Mouse (Mus musculus): Measurements from ENCODE around the gene Slc34a1. TPM values are rescaled to one million over a fixed set of nuclear protein-coding genes. Genes with fewer than 3 reads are reported as not detected.
"Not testable (repeated sequence)": the region's sequence is repeated elsewhere in the genome, so short reads cannot be mapped to it uniquely, and the experiment has no call there.

Gene Slc34a1
- polyA plus RNA-seq, 1 experiment from 2014 or later: not detected

- H3K9ac ChIP-seq: no peak overlapping the region
- no peak overlapping the region for H3K4me3 ChIP-seq
- no peak overlapping the region for H3K27ac ChIP-seq (replicated peaks)
- no peak overlapping the region for H3K4me2 ChIP-seq
- ATAC-seq (ENCODE audit: low read depth): no peak
- H3K4me1 ChIP-seq (replicated peaks): no peaks in the 10 kb centered on the region
- no peaks in the 10 kb centered on the region for H3K36me3 ChIP-seq
- H3K9me3 ChIP-seq: no peaks in the 10 kb centered on the region; the same call in 1 of the 2 replicates
- whole genome bisulfite sequencing: 78% methylated on average over 12 of the region's 12 CpGs
- H3K27me3 ChIP-seq: peaks cover 5% of the 10 kb centered on the region; the same call in 1 of the 2 replicates
Observed at GRCm38 (mm10) chr13:55429226-55429888, 31.4 kb downstream of the Slc34a1 start.

GRCm38 (mm10) chr13:55430566-55430965 lies 32.6 kb downstream of the Slc34a1 start:
- 74% methylated on average over 2 of the region's 2 CpGs for WGBS
- H3K27ac ChIP-seq (replicated peaks): no peak overlapping the region

GRCm38 (mm10) chr13:55431889-55432685 lies 34.1 kb downstream of the Slc34a1 start:
- WGBS: 74% methylated on average over 10 of the region's 10 CpGs
- ATAC-seq (ENCODE audit: low read depth): no peak
- no peak overlapping the region for H3K4me3 ChIP-seq
- H3K27me3 ChIP-seq: no peaks in the 10 kb centered on the region
- H3K4me2 ChIP-seq: no peak overlapping the region
- no peak overlapping the region for H3K27ac ChIP-seq (replicated peaks)
- H3K9ac ChIP-seq: no peak overlapping the region
- H3K36me3 ChIP-seq: no peaks in the 10 kb centered on the region
- H3K9me3 ChIP-seq: no peaks in the 10 kb centered on the region; the same call in 1 of the 2 replicates
- no peaks in the 10 kb centered on the region for H3K4me1 ChIP-seq (replicated peaks)

More at GRCm38 (mm10) chr13:55430566-55430965, 32.6 kb downstream of the Slc34a1 start:
- Histone ChIP-seq H3K4me1 (replicated peaks) (no peaks in the 10 kb centered on the region), H3K9me3 (no peaks in the 10 kb centered on the region; the same call in 1 of the 2 replicates), H3K4me2 (no peak overlapping the region), H3K36me3 (no peaks in the 10 kb centered on the region), H3K4me3 (no peak overlapping the region), H3K27me3 (peaks cover 5% of the 10 kb centered on the region; the same call in 1 of the 2 replicates), H3K9ac (no peak overlapping the region)
- ATAC-seq (ENCODE audit: low read depth): no peak

DNA sequence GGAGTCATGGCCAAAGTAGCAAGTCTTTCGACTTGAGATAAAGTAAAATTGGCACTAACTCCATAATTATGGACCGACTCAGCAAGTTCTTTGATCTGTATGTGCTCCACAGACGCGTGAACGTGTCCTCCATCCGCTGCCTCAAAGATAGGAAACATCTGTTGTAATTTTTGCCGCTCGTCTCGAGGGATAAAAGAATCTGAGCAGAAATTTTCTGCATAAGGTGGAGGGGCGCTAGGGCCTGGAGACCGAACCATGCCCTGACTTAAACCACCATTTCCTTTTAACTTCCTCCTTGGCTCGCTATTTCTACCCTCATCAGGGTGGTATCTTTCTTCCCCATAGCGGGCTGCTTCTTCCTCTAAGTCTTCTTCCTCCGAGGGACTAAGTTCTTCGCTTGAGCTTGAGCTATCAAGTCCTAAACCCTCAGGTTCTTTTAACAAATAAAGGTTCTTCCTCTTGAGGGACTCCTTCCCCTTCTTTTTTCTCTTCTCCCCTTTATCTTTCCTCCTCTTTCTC lies 39.2 kb downstream of the Slc34a1 start:
- ATAC-seq (ENCODE audit: low read depth); H3K4me1 ChIP-seq (replicated peaks); H3K27ac ChIP-seq (replicated peaks); H3K9me3 ChIP-seq; H3K36me3 ChIP-seq; H3K4me3 ChIP-seq; H3K27me3 ChIP-seq; H3K9ac ChIP-seq; H3K4me2 ChIP-seq: not testable (repeated sequence)
- WGBS: 91% methylated on average over 15 of the region's 15 CpGs

DNA sequence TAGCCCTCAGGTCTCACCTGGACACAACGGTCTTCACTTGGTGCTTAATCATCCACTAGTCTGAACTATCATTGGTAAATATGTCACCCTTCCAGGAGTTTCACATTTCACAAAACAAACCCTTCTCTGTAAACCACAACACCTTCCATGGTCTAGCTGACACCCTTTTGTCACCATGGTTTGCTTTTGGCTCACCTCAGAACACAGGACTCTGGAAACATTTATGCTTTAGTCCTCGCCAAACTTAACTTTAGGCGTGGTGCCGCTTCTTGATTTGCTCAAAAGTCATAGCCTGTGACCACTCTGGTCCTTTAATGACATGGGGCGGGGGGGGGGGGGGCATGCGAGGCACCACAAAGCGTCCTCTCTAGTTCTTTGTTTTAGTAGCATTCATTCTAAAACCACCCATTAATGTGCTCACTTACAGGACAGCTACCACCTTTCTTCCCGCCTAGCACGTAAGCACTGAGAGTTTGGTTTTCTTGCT lies 45.9 kb downstream of the Slc34a1 start:
- Histone ChIP-seq H3K9ac (peak overlapping the region; percentile 76), H3K4me2 (peak overlapping the region; percentile 84), H3K4me3 (peak overlapping the region; percentile 90), H3K4me1 (replicated peaks) (peaks cover 37% of the 10 kb centered on the region), H3K36me3 (no peaks in the 10 kb centered on the region), H3K27me3 (no peaks in the 10 kb centered on the region), H3K27ac (replicated peaks) (peak overlapping the region; percentile 94), H3K9me3 (no peaks in the 10 kb centered on the region)
- WGBS: 34% methylated on average over 9 of the region's 9 CpGs
- ATAC-seq (ENCODE audit: low read depth): no peak

GRCm38 (mm10) chr13:55444286-55444936 lies 46.4 kb downstream of the Slc34a1 start:
- H3K36me3 ChIP-seq: 0 out of 2 replicates have a peak, but pooled peaks cover 1% of the 10 kb centered on the region
- peak overlapping the region; percentile 94 for H3K27ac ChIP-seq (replicated peaks)
- no peaks in the 10 kb centered on the region for H3K27me3 ChIP-seq
- H3K4me2 ChIP-seq: peak overlapping the region; percentile 84
- no peaks in the 10 kb centered on the region for H3K9me3 ChIP-seq
- H3K9ac ChIP-seq: peak overlapping the region; percentile 76
- peak overlapping the region; percentile 90 for H3K4me3 ChIP-seq
- ATAC-seq (ENCODE audit: low read depth): peak; percentile 80
- H3K4me1 ChIP-seq (replicated peaks): peaks cover 37% of the 10 kb centered on the region
- WGBS: 1% methylated on average over 33 of the region's 33 CpGs

DNA sequence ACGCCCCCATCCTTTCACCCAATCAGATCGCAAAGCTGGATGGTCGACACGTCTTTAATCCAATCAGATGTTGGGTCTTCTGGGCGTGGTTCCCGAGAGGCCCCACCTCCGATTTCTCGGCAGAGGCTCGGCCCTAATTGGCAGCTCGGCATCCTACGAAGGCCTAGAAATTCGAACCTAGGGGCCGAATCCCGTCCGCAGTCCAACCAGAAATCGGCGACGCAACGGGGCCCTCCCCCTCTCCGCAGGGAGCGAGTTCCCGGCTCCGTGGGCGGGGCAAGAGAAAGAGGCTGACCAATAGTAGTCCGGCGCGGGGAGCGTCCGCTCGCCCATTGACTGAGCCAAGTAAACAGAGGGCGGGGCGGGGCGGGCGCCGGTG lies 46.9 kb downstream of the Slc34a1 start, which contains the start of gene Grk6:
Grk6 (plus strand) TSS at position 136 of the 379 bp plus-strand sequence.
- WGBS: under 1% methylated on average over 34 of the region's 35 CpGs
- Histone ChIP-seq H3K27ac (replicated peaks) (peak within 1 kb of the TSS; percentile 94), H3K4me2 (peak within 1 kb of the TSS; percentile 84), H3K4me3 (peak within 1 kb of the TSS; percentile 90), H3K9me3 (no peaks in the 10 kb centered on the region), H3K36me3 (peaks cover 7% of the 10 kb centered on the region), H3K27me3 (no peaks in the 10 kb centered on the region), H3K9ac (peak within 1 kb of the TSS; percentile 95), H3K4me1 (replicated peaks) (peaks cover 37% of the 10 kb centered on the region)
- ATAC-seq (ENCODE audit: low read depth): peak; percentile 97

- H3K4me3 ChIP-seq: peak overlapping the region; percentile 90
- H3K27me3 ChIP-seq: no peaks in the 10 kb centered on the region
- ATAC-seq (ENCODE audit: low read depth): peak; percentile 49
- H3K9ac ChIP-seq: peak overlapping the region; percentile 95
- peaks cover 13% of the 10 kb centered on the region for H3K36me3 ChIP-seq
- peaks cover 37% of the 10 kb centered on the region for H3K4me1 ChIP-seq (replicated peaks)
- H3K4me2 ChIP-seq: peak overlapping the region; percentile 84
- under 1% methylated on average over 59 of the region's 66 CpGs for WGBS
- no peaks in the 10 kb centered on the region for H3K9me3 ChIP-seq
- H3K27ac ChIP-seq (replicated peaks): peak overlapping the region; percentile 94
Observed at GRCm38 (mm10) chr13:55445361-55446091, 47.5 kb downstream of the Slc34a1 start.

DNA sequence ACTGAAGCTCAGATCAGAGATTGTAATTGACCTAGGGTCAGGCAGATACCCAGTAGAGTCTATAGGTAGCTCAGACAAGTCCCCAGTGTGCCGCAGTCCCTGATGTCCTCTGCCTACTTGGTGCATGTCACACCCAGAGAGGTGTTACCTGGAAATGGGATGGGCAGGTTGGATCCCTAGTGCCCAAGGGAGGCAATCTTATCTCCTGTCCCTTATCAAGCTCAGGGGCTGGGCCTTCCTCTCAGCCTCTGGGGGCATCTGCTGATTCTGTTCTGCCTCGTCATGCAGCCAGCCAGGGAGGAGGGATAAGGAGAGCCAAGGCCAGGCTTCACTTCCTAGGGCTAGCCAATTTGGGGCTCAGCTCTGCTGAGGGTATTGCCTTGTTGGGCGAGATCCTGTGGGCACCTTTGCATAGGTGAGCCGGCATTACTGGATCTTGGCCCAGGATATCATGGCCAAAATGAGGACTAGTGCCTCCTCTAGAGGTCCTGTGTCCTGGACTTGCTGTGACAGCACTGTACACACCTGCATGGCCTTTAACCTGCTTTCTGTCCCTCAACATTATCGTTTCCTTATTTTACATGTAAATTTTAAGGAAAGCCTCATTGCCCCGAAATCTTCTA lies 48.6 kb downstream of the Slc34a1 start:
- ATAC-seq (ENCODE audit: low read depth): no peak
- Histone ChIP-seq H3K9me3 (no peaks in the 10 kb centered on the region), H3K4me3 (peak overlapping the region; percentile 90), H3K9ac (peak overlapping the region; percentile 95), H3K36me3 (peaks cover 23% of the 10 kb centered on the region), H3K4me2 (peak overlapping the region; percentile 84), H3K27me3 (no peaks in the 10 kb centered on the region), H3K27ac (replicated peaks) (no peak overlapping the region), H3K4me1 (replicated peaks) (peaks cover 37% of the 10 kb centered on the region)
- 86% methylated on average over 6 of the region's 6 CpGs for WGBS

GRCm38 (mm10) chr13:55447543-55447943 lies 49.6 kb downstream of the Slc34a1 start:
- Histone ChIP-seq H3K27ac (replicated peaks) (no peak overlapping the region), H3K9ac (peak overlapping the region; percentile 95), H3K4me3 (no peak overlapping the region), H3K36me3 (peaks cover 33% of the 10 kb centered on the region), H3K27me3 (no peaks in the 10 kb centered on the region), H3K4me2 (no peak overlapping the region), H3K9me3 (no peaks in the 10 kb centered on the region), H3K4me1 (replicated peaks) (peaks cover 37% of the 10 kb centered on the region)
- 55% methylated on average over 3 of the region's 3 CpGs for WGBS
- no peak for ATAC-seq (ENCODE audit: low read depth)

GRCm38 (mm10) chr13:55448131-55448530 lies 50.1 kb downstream of the Slc34a1 start:
- H3K4me3 ChIP-seq: no peak overlapping the region
- H3K4me2 ChIP-seq: no peak overlapping the region
- WGBS: 86% methylated on average over 5 of the region's 5 CpGs
- H3K4me1 ChIP-seq (replicated peaks): peaks cover 37% of the 10 kb centered on the region
- H3K27ac ChIP-seq (replicated peaks): no peak overlapping the region
- no peaks in the 10 kb centered on the region for H3K27me3 ChIP-seq
- 0 out of 2 replicates have a peak overlapping the region, but pooled peaks have one; percentile 2 for H3K9ac ChIP-seq
- H3K9me3 ChIP-seq: no peaks in the 10 kb centered on the region
- ATAC-seq (ENCODE audit: low read depth): no peak
- H3K36me3 ChIP-seq: peaks cover 39% of the 10 kb centered on the region
